Mouse (Mus musculus) right cerebral cortex, adult 2 months (tissue): ENCODE results near the gene Socs2.

Experiments used
- DNase-seq, 2 experiments: peaks; one replicate each; pipeline ENCODE4 v3.0.0; 2021 to 2022; ENCODE audit warnings: low spot score in 2 of 2

Gene Socs2

GRCm38 (mm10) chr10:95416685-95417495, at the start of gene Socs2:
Gene Socs2, minus strand, starts transcription at chr10:95417180.
- peak; percentile 89 to 90 for DNase-seq

GRCm38 (mm10) chr10:95465485-95465896, 48.5 kb upstream of the Socs2 start:
- no peak for DNase-seq

GRCm38 (mm10) chr10:95464527-95464926, 47.5 kb upstream of the Socs2 start:
- DNase-seq = no peak

- no peak for DNase-seq
Observed at GRCm38 (mm10) chr10:95462231-95462630, 45.3 kb upstream of the Socs2 start.

- DNase-seq = no peak
Observed at GRCm38 (mm10) chr10:95461053-95461553, 44.1 kb upstream of the Socs2 start.

- no peak for DNase-seq
Observed at GRCm38 (mm10) chr10:95458050-95458806, 41.2 kb upstream of the Socs2 start.

- DNase-seq = no peak
Observed at GRCm38 (mm10) chr10:95457367-95458049, 40.5 kb upstream of the Socs2 start.

GRCm38 (mm10) chr10:95456103-95456502, 39.1 kb upstream of the Socs2 start:
- no peak for DNase-seq

GRCm38 (mm10) chr10:95453282-95453681, 36.3 kb upstream of the Socs2 start:
- DNase-seq = no peak

GRCm38 (mm10) chr10:95449033-95449432, 32.1 kb upstream of the Socs2 start:
- no peak for DNase-seq

GRCm38 (mm10) chr10:95447954-95448353, 31.0 kb upstream of the Socs2 start:
- no peak for DNase-seq

- DNase-seq = no peak
Observed at GRCm38 (mm10) chr10:95445104-95446056, 28.4 kb upstream of the Socs2 start.

- DNase-seq = no peak
Observed at GRCm38 (mm10) chr10:95442334-95442733, 25.4 kb upstream of the Socs2 start.

- no peak for DNase-seq
Observed at GRCm38 (mm10) chr10:95440566-95440965, 23.6 kb upstream of the Socs2 start.

GRCm38 (mm10) chr10:95439718-95440339, 22.8 kb upstream of the Socs2 start:
- DNase-seq = no peak

GRCm38 (mm10) chr10:95438941-95439340, 22.0 kb upstream of the Socs2 start:
- DNase-seq = no peak

- DNase-seq = no peak
Observed at GRCm38 (mm10) chr10:95430271-95430670, 13.3 kb upstream of the Socs2 start.

GRCm38 (mm10) chr10:95429111-95429510, 12.1 kb upstream of the Socs2 start:
- no peak for DNase-seq

GRCm38 (mm10) chr10:95426207-95427115, 9.5 kb upstream of the Socs2 start:
- DNase-seq = peak in 1 of 2 experiments; percentile 15
